Mouse (Mus musculus) activated CD4-positive, CD25-positive, alpha-beta regulatory T cell, adult 9 weeks (primary cell): Measurements from ENCODE around the gene Ntn4. TPM values are rescaled to one million over a fixed set of nuclear protein-coding genes. Genes with fewer than 3 reads are reported as not detected.

ENCODE experiments used
- polyA plus RNA-seq: library from polyadenylated mRNA; unstranded; fragments of 100-300 nt; shearing (Covaris generic); gene quantifications from one replicate; pipeline ENCODE4 v1.2.1, GENCODE M21; 2017

Ntn4 gene
- 0.82 TPM for polyA plus RNA-seq

GRCm38 (mm10) chr10:93640521-93640952, at the start of gene Ntn4:
Ntn4 (plus strand) TSS chr10:93640681.

Other genes with a start within 250 kb of the Ntn4 start
- gene Lta4h, start 187.3 kb upstream of the Ntn4 start, polyA plus RNA-seq, result 323 TPM
- gene Hal, start 151.9 kb upstream of the Ntn4 start, polyA plus RNA-seq, result 0.34 TPM
- 0.71 TPM for gene Amdhd1, start 100.6 kb upstream of the Ntn4 start, polyA plus RNA-seq
- gene Ccdc38, start 100.0 kb upstream of the Ntn4 start, polyA plus RNA-seq, result 3.2 TPM
- 58.7 TPM for gene Snrpf, start 51.0 kb upstream of the Ntn4 start, polyA plus RNA-seq
- gene Usp44, start 190.9 kb downstream of the Ntn4 start, polyA plus RNA-seq, result 0.26 TPM